Mouse (Mus musculus): ENCODE results near the gene Ttn. TPM values are rescaled to one million over a fixed set of nuclear protein-coding genes. Genes with fewer than 3 reads are reported as not detected.

Gene Ttn
- polyA plus RNA-seq, 1 experiment, result 0.01 TPM

GRCm38 (mm10) chr2:76875587-76875986, 106.8 kb downstream of the Ttn start:
- DNase-seq (ENCODE audit: low read depth, low spot score), result no peak
- 92% methylated on average over 12 of the region's 12 CpGs for WGBS

DNA sequence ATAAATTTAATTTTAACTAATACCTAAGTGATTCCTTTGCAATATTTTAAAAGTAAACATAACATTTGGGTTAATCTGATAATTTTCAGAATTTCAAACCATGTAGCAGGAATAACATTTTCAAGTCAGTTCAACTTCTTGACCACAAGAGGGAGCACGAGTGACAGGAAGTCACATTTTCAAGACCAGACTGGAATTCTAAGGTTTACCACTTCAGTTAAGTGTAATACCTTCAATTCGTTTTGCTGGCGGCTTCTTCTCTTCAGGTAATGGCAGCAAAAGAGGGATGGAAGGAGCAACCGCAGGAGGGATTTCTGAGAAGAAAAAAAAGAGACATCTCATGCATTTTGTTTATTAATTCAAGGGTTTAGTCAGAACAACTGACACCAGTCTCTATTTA, 115.4 kb downstream of the Ttn start:
- 11% methylated on average over 4 of the region's 4 CpGs for WGBS
- peak; percentile 1 for DNase-seq (ENCODE audit: low read depth, low spot score)

DNA sequence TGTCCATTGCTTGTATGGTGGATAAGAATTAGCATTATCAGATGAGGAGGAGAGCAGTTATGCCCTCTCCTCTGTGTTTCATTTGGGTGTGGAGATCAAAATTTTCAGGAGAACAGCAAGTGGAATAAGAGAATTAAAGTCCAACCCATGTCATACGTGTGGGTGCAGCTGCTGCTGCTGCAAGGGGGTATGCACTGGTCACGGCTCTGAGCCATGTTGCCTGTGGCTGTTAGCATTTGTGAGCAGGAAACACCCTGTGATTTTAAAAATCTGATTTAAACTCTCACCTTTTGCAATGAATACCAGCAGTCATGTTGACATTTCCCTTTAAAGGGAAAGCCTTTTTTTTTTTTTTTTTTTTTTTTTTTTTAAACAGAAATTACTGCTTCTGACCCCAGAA, 116.8 kb downstream of the Ttn start:
- WGBS, result 73% methylated on average over 2 of the region's 2 CpGs

GRCm38 (mm10) chr2:76861327-76861726, 121.0 kb downstream of the Ttn start:
- no peak for DNase-seq (ENCODE audit: low read depth, low spot score)

More for the DNA sequence above, 116.8 kb downstream of the Ttn start:
- no peak for DNase-seq (ENCODE audit: low read depth, low spot score)

GRCm38 (mm10) chr2:76850066-76850465, 132.3 kb downstream of the Ttn start:
- WGBS, result 87% methylated on average over 4 of the region's 4 CpGs
- no peak for DNase-seq (ENCODE audit: low read depth, low spot score)

DNA sequence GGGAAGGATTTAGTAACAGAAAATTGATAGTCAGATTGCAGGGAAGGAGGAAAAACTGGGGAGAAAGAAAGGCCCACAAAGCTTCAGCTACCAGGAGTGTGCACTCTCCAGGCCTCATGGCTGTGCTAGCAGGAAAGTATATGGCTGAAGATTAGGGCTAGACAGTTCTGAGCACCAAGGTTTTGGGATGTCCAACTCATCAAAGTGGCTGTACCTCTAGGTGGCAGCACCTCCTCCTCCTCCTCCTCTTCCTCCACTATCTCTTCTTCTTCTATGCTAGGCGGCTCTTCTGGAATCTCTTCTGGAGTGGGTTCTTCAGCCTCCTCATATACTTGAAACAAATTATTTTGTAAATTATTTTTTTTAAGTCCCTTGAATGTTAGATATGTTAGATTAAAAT, 139.2 kb downstream of the Ttn start:
- 75% methylated on average over 1 of the region's 1 CpGs for WGBS
- no peak for DNase-seq (ENCODE audit: low read depth, low spot score)

DNA sequence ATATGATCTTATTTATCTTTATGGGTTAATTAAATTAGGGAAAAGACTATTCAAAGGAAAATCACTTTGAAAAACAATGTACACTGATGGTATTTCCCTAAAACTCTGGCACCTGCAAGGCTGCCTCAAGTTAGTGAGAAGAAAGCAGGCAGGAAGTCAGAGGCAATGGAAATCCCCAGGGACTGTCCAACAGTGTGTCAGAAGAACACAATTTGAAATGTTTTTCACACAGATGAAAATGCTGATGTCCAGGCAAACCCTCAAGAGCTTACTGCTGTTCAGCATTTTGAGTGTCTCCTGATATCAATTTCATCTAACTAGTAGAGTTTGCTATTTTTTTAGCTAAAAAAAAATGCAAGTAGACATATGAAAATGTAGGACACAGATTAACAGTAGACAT, 161.9 kb downstream of the Ttn start:
- DNase-seq (ENCODE audit: low read depth, low spot score), result no peak

DNA sequence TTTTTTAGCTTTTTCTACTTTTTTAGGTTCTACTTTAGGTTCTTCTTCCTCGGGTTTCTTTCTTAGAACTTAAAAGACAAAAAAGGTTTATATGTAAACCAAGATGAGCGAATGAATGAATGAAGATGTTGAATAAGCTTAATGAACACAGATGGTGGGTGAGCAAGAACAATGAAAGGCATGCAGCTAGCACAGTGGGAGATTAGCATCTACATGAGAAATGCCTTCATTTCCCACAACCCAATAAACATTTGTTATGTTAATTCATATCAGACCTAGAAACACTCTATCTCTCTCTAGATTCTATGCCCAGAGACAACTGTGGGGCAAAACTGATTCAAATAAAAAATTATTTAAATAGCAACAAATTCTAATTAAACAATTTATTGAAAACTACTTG, 164.6 kb downstream of the Ttn start:
- no peak for DNase-seq (ENCODE audit: low read depth, low spot score)
- 59% methylated on average over 2 of the region's 2 CpGs for WGBS

DNA sequence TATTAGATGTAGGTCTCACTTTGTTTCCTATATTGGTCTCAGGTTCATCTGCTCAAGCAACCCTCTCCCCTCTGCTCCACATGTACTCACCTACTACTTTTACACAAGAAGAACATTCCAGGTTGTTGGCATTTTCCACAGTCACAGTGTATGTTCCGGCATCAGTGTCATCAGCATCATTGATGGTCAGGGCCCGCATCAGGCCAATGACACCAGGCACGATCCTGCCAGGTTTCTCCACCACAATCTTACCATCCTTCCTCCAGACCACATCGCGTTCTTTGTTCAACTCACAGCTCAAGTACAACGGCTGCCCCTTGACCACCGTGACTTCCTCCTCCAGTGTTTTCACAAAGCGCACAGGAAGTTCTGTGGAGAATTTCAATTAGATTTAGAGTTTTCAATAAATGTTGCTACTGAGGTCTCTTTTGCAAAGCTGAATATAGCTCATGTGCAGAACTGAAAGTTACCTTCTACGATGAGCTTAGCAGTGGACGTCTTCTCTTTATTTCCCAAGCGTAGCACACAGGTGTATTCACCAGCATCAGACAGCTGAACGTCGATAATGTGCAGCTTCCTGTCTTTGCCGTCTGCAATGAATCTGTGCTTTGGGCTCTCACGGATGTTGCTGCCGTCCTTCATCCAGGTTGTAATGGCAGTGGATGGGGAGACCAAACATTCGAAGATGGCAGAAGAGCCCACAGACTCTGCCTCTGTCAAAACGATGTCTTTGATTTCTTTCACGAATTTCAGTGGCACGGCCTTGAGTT, 168.1 kb downstream of the Ttn start:
- 82% methylated on average over 20 of the region's 20 CpGs for WGBS
- no peak for DNase-seq (ENCODE audit: low read depth, low spot score)

DNA sequence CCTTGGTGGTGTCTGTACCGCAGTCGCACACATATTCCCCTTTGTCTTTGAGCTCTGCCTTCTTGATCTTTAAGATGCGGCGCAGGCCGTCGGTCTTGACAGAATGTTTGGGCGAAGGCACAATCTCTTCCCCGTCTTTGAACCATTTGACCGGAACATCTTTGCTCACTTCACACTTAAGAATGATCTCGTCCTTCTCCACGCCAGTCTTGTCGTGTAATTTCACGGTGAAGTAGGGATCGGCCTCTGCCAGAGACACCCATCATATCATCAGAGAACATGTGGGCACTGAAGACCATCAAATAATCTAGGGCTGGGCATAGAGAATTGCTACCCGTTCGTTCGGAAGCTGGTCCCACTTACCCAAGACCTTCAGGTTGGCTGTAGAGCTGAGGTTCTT, 171.2 kb downstream of the Ttn start:
- WGBS, result 94% methylated on average over 17 of the region's 17 CpGs

DNA sequence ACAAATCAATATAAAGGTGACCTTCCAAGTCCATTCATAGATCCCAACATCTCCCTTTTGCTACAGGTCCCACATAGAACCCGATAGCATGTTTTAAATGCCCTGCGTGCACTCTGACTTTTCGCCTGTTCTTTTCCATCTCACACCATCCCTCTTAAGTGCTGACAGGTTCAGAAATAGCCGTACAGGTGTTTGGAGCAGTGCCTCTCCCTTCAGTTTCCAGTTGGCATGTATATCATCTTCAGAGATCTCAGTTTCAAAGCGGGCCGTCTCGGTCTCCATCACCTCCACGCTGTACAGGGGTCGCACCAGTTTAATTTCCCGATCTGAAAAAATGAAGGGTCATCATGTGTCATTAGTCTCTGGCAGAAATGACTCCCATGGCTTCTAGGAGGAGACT, 174.0 kb downstream of the Ttn start:
- DNase-seq (ENCODE audit: low read depth, low spot score), result no peak
- 93% methylated on average over 10 of the region's 10 CpGs for whole genome bisulfite sequencing

More for the DNA sequence above, 171.2 kb downstream of the Ttn start:
- no peak for DNase-seq (ENCODE audit: low read depth, low spot score)

- DNase-seq (ENCODE audit: low read depth, low spot score), result no peak
- WGBS, result 78% methylated on average over 7 of the region's 7 CpGs
Observed at GRCm38 (mm10) chr2:76807284-76807683, 175.1 kb downstream of the Ttn start.

- no peak for DNase-seq (ENCODE audit: low read depth, low spot score)
- WGBS, result 75% methylated on average over 9 of the region's 9 CpGs
Observed at GRCm38 (mm10) chr2:76806861-76807260, 175.5 kb downstream of the Ttn start.

- WGBS, result 52% methylated on average over 4 of the region's 4 CpGs
- DNase-seq (ENCODE audit: low read depth, low spot score), result no peak
Observed at GRCm38 (mm10) chr2:76806376-76806775, 176.0 kb downstream of the Ttn start.

DNA sequence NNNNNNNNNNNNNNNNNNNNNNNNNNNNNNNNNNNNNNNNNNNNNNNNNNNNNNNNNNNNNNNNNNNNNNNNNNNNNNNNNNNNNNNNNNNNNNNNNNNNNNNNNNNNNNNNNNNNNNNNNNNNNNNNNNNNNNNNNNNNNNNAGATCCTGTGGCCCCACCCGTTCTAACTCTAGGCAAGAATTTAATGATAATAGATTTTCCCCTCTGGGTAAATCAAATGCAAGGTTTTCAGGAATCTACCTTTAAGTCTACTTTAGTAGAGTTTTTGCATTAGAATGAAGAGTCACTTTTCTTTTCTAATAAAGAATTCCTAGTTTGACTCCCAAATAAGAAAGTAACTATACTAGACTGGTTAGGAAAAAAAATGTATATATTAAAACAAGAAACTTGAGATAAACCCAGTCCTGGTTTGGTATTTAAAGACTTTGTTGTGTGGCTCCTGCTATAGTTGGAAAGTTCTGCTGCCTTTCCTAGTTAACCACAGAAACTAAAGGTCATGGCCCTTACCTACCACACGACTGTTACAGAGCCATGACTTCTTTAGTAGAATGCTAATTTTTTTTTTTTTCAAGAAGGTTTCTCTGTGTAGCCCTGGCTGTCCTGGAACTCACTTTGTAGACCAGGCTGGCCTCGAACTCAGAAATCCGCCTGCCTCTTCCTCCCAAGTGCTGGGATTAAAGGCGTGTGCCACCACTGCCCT, 177.0 kb downstream of the Ttn start:
- WGBS, result 77% methylated on average over 5 of the region's 5 CpGs
- no peak for DNase-seq (ENCODE audit: low read depth, low spot score)

GRCm38 (mm10) chr2:76784171-76784570, 198.2 kb downstream of the Ttn start:
- 97% methylated on average over 12 of the region's 12 CpGs for WGBS

DNA sequence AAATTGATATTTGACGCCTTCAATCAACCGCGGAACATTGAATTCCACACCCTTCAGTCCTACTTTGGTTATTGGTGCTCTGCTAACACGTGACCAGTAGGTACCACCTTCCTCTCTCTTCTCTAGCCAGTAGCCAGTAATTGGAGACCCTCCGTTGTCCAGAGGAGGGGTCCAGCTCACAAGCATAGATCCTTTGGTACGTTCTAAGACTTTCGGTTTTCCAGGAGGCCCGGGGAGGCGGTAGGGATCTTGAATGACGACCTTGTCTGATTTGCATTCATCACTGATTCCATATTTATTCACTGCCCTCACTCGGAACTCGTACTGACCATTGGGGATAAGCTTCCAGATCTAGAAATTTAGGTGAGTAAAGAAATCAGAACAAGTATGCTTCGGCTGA, 201.6 kb downstream of the Ttn start:
- 89% methylated on average over 13 of the region's 13 CpGs for WGBS
- DNase-seq (ENCODE audit: low read depth, low spot score), result no peak

More at GRCm38 (mm10) chr2:76784171-76784570, 198.2 kb downstream of the Ttn start:
- no peak for DNase-seq (ENCODE audit: low read depth, low spot score)

GRCm38 (mm10) chr2:76769831-76770230, 212.5 kb downstream of the Ttn start:
- WGBS, result 91% methylated on average over 10 of the region's 10 CpGs
- no peak for DNase-seq (ENCODE audit: low read depth, low spot score)

GRCm38 (mm10) chr2:76767231-76767630, 215.1 kb downstream of the Ttn start:
- no peak for DNase-seq (ENCODE audit: low read depth, low spot score)
- 92% methylated on average over 12 of the region's 12 CpGs for WGBS

DNA sequence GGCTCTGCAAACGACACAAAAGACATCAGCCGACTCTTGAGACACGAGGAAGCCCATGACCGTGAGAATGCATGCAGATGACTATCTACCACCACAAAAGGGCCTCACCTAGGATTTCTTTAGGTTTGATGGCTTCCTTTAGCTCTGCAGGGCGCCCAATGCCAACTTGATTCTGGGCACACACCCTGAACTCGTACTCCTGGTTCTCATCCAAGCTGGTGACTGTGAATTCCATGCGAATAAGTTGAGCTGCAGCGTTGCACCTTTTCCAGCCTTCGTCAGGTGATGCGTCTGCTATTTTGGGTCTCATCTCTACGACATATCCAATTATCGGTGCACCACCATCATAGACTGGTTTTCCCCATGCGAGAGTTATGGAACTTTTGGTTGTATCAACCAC, 217.8 kb downstream of the Ttn start:
- DNase-seq (ENCODE audit: low read depth, low spot score), result no peak
- WGBS, result 88% methylated on average over 13 of the region's 13 CpGs

- DNase-seq (ENCODE audit: low read depth, low spot score), result no peak
Observed at GRCm38 (mm10) chr2:76762154-76762553, 220.2 kb downstream of the Ttn start.

More at GRCm38 (mm10) chr2:76762154-76762553, 220.2 kb downstream of the Ttn start:
- WGBS, result 90% methylated on average over 6 of the region's 6 CpGs

Data from large intestine, adult 2 months (tissue).